Mouse (Mus musculus) heart, adult 2 months (tissue): ENCODE results near the gene Fam214a. TPM values are rescaled to one million over a fixed set of nuclear protein-coding genes. Genes with fewer than 3 reads are reported as not detected.

Experiments used
- DNase-seq, 2 experiments: peaks; one replicate each; pipeline ENCODE4 v3.0.0; 2021
- H3K27ac ChIP-seq: fragments of 200-600 bp; 2 replicates; pipeline ENCODE4 v1.8.1; 2022
- H3K27me3 ChIP-seq: fragments of 200-500 bp; 2 replicates; pipeline ENCODE4 v1.6.1; 2012; ENCODE audit warnings: mild to moderate bottlenecking, low read length, inconsistent platforms, mixed read lengths; ENCODE audit not compliant: control insufficient read depth, insufficient read depth
- H3K36me3 ChIP-seq: fragments of 200-500 bp; 2 replicates; pipeline ENCODE4 v1.6.1; 2012; ENCODE audit warnings: low read length, inconsistent platforms; ENCODE audit not compliant: control insufficient read depth, insufficient read depth
- H3K4me1 ChIP-seq: fragments of 200-500 bp; 2 replicates; pipeline ENCODE4 v1.6.1; 2011; ENCODE audit warnings: low read length; ENCODE audit not compliant: control insufficient read depth, insufficient read depth
- H3K4me3 ChIP-seq: fragments of 200-600 bp; 2 replicates; pipeline ENCODE4 v1.8.1; 2022
- H3K79me2 ChIP-seq: fragments of 200-500 bp; replicated peaks from 2 replicates; pipeline ENCODE4 v1.6.1; 2012; ENCODE audit warnings: mild to moderate bottlenecking, inconsistent platforms, low read length, moderate library complexity, mixed read lengths; ENCODE audit not compliant: control insufficient read depth, insufficient read depth
- H3K9ac ChIP-seq: fragments of 200-500 bp; 2 replicates; pipeline ENCODE4 v1.6.1; 2012; ENCODE audit warnings: low read depth, mild to moderate bottlenecking, control low read depth, inconsistent platforms, low read length, mixed read lengths
- CTCF ChIP-seq: fragments of 200-600 bp; IDR thresholded peaks from 2 replicates; pipeline ENCODE4 v1.8.1; 2022; ENCODE audit warnings: antibody characterized with exemption, mild to moderate bottlenecking, moderate library complexity
- EP300 ChIP-seq: fragments of 200-500 bp; IDR thresholded peaks from 2 replicates; pipeline ENCODE4 v1.6.1; 2011; ENCODE audit warnings: low read depth, low read length, control low read depth; ENCODE audit not compliant: insufficient read depth
- POLR2A ChIP-seq: fragments of 200-500 bp; IDR thresholded peaks from 2 replicates; pipeline ENCODE4 v1.6.1; 2011; ENCODE audit warnings: mild to moderate bottlenecking, low read depth, low read length, control low read depth; ENCODE audit not compliant: insufficient read depth
- WGBS: fragments of 180-500 bp; shearing (Covaris S2); methylation state at CpG from one replicate; pipeline ENCODE4 v1.1.7; 2018; 5-methylcytosine and 5-hydroxymethylcytosine counted together
- intact Hi-C: fragments of 180-260 bp; cut with DNase I; formaldehyde crosslinking; loops from one replicate; pipeline ENCODE4 v1.15.1; 2025
- polyA plus RNA-seq: library from polyadenylated mRNA; depleted of rRNA; stranded (reverse); fragments of >200 nt; gene quantifications from 2 replicates; pipeline ENCODE4 v1.2.3, GENCODE M21; 2012
- total RNA-seq, 2 experiments: library from RNA; stranded (reverse); gene quantifications; 2 replicates each; pipeline ENCODE4 v1.2.3; 2021

Fam214a gene
- total and polyA plus RNA-seq, 3 experiments = 10.7 to 30.2 (median 20.6) TPM

DNA sequence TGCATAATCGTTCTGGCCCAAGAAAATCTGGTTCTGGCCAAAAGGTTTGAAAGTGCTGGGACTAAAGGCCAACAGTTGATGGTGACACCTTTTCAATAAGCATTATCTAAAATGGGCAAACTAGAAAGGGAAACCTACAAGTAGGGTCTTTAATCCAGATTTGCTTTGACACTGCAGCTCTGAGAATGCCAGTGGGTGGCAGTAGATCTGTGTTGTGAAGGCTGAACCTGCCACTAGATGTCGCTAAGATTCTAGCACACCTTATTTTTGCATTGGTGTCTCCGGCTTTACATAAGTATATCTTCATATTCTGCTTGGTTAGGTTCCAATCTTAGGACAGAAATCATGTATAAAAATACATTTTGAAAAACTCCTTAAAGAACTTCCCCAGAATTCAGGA is 97.3 kb downstream of the Fam214a start:
- 19% methylated on average over 3 of the region's 3 CpGs for WGBS
- DNase-seq = peak; percentile 47 to 59
- Histone ChIP-seq H3K27ac (no peak overlapping the region), H3K79me2 (peaks cover 3% of the 10 kb centered on the region), H3K36me3 (peaks cover 13% of the 10 kb centered on the region), H3K4me1 (peaks cover 4% of the 10 kb centered on the region), H3K27me3 (no peaks in the 10 kb centered on the region), H3K4me3 (no peak overlapping the region), H3K9ac (no peak overlapping the region)
- intact Hi-C loops = loop anchor here (5.0 kb wide), 2 partner anchors 97 to 232 kb away; no protein-coding TSS in a partner anchor
- TF ChIP-seq POLR2A (no peak), EP300 (0 out of 2 replicates have a peak, but pooled peaks have one; percentile 56), CTCF (peak; percentile 98)

DNA sequence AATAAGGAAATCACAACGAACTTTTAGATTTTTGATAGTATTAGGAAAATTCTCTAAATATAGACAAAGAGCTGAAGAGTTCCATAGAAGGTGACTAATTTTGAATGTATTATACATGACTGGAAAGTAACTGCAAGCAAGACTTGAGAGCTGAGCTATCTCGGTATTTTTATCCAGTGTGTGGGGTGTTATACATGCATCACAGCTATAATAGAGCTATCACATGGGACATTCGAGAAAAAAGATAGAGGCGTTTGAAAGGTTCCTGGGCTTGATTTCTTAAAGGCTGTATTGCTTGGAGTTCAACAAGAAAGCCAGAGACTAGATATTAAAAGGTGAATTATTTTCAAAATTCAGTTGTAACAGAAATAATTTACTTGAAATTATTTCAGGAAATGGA is 99.2 kb downstream of the Fam214a start:
- no peak overlapping the region for H3K4me3 ChIP-seq
- no peak for DNase-seq
- H3K36me3 ChIP-seq = peaks cover 6% of the 10 kb centered on the region
- H3K79me2 ChIP-seq = peaks cover 1% of the 10 kb centered on the region; the same call in 1 of the 2 replicates
- H3K9ac ChIP-seq = no peak overlapping the region
- no peak overlapping the region for H3K27ac ChIP-seq
- no peaks in the 10 kb centered on the region for H3K27me3 ChIP-seq
- TF ChIP-seq POLR2A = no peak
- no peak for TF ChIP-seq EP300
- no peak for TF ChIP-seq CTCF
- WGBS = 57% methylated on average over 4 of the region's 4 CpGs
- peaks cover 4% of the 10 kb centered on the region for H3K4me1 ChIP-seq
- intact Hi-C loops = loop anchor here (5.0 kb wide), 2 partner anchors 95 to 230 kb away; no protein-coding TSS in a partner anchor

DNA sequence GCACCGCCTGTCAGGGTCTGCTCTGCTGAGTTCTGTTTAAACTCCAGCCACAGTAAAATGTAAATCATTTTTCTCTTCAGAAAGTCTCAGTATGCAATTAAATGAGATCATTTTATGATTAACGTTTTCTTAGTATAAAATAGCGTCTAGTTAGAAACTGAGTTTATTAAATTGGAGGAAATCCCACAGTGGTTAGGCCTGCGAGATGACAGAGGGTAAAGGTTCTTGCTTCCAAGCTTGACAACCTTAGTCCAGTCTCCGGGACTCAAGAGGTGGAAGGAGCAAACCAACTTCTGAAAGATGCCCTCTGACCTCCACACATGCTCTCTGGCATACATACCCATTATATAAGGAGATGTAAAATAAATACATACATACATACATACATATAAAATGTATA is 102.4 kb downstream of the Fam214a start:
- intact Hi-C loops = no loop called here

DNA sequence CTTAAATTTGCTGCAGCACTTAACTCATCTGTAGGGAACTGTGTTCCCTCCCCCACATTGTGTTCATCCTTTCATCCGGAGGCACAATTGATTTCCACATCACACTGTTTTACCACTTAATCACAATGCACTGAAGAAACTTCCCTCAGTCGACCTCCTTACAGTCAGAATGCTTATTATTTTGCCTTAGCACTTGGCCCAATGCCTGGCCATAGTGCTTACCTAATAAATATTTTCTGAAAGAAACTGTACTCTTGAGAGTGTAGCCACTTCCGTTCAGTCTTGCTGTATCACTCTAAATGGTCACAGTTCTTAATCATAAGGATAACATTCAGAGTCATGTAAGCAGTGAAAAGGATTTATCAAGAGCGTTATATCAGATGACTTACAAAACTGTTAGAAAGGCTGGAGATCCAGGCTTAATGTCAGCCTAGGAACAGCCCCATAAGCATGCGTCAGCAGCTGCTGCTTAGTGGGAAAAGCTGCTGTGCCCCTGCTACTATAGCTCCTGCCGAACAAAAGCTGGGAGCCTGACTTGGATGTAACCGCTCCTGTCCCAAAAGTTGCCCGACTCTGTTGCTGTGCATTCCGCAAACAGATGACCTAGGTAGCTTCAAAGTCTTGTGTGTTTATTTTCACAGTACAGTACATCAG is 112.1 kb downstream of the Fam214a start:
- H3K4me1 ChIP-seq = no peaks in the 10 kb centered on the region
- no peak overlapping the region for H3K27ac ChIP-seq
- no peak overlapping the region for H3K9ac ChIP-seq
- H3K27me3 ChIP-seq = no peaks in the 10 kb centered on the region
- H3K79me2 ChIP-seq = no peaks in the 10 kb centered on the region
- DNase-seq = no peak
- intact Hi-C loops = no loop called here
- no peak overlapping the region for H3K4me3 ChIP-seq
- no peaks in the 10 kb centered on the region for H3K36me3 ChIP-seq
- 61% methylated on average over 9 of the region's 9 CpGs for WGBS
- TF ChIP-seq EP300 (no peak), POLR2A (no peak), CTCF (no peak)

More for the DNA sequence above, 102.4 kb downstream of the Fam214a start:
- Histone ChIP-seq H3K9ac (no peak overlapping the region), H3K27me3 (no peaks in the 10 kb centered on the region), H3K4me3 (no peak overlapping the region), H3K27ac (no peak overlapping the region), H3K79me2 (no peaks in the 10 kb centered on the region; the same call in 1 of the 2 replicates), H3K36me3 (no peaks in the 10 kb centered on the region; the same call in none of the 2 replicates), H3K4me1 (no peaks in the 10 kb centered on the region)
- DNase-seq = no peak
- 90% methylated on average over 5 of the region's 5 CpGs for WGBS
- TF ChIP-seq POLR2A (no peak), EP300 (no peak)

DNA sequence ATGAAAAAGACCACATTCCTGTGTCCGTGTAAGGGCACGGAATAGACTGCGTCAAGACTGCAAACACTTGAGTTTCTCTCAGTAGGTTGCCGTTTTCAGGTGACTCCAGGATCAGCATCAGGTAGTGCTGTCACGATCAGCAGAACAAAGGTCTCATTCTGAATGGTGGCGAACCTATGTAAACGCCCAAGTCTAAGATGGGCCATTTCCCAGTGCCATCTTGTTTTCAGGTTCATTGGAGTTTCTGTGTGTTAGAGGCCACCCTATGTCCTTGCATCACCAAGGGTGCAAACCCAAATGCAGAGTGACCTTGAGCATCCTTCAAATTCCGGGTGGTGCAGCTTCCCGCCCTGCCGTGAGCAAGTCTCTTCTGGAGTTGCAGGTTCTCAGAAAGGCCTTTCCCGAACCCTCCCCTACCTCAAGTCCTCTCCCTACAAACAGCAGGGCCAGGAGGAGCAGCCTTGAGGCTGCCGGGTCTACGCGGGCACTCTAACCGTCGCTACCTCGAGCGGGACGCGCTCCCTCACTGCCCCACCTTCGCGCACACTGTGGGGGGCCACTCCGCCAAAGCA is 117.9 kb downstream of the Fam214a start, which contains the start of gene Myo5a:
Gene Myo5a, plus strand, starts transcription at position 559 of the 572 bp plus-strand sequence.
- DNase-seq = no peak
- Histone ChIP-seq H3K79me2 (no peaks in the 10 kb centered on the region), H3K27me3 (no peaks in the 10 kb centered on the region), H3K27ac (peak within 1 kb of the TSS; percentile 73), H3K4me1 (peaks cover 2% of the 10 kb centered on the region; the same call in 1 of the 2 replicates), H3K9ac (peak within 1 kb of the TSS; percentile 84), H3K4me3 (peak within 1 kb of the TSS; percentile 79), H3K36me3 (no peaks in the 10 kb centered on the region)
- 24% methylated on average over 23 of the region's 23 CpGs for WGBS
- intact Hi-C loops = no loop called here
- TF ChIP-seq POLR2A = no peak
